Mouse (Mus musculus) intestine, postnatal 0 days (tissue): Measurements from ENCODE around the gene Klre1. TPM values are rescaled to one million over a fixed set of nuclear protein-coding genes. Genes with fewer than 3 reads are reported as not detected.

Source experiments
- polyA plus RNA-seq: library from polyadenylated mRNA; unstranded; fragments of >200 nt; fragmentation: Nextera tagmentation; extraction: Ambion mirVana; gene quantifications from 2 replicates; pipeline ENCODE4 v1.2.1, GENCODE M21; 2015

The Klre1 gene
- polyA plus RNA-seq, 1 experiment from 2014 or later, result not detected

Other genes starting within 250 kb of the Klre1 start
- gene 4922502D21Rik, start 246.1 kb upstream of the Klre1 start, polyA plus RNA-seq, result not detected in 2 replicates
- gene Clec12a, start 235.2 kb upstream of the Klre1 start, polyA plus RNA-seq, result 0.09 and 0.20 TPM in 2 replicates
- gene Clec12b, start 192.0 kb upstream of the Klre1 start, polyA plus RNA-seq, result 0.14 TPM in 2 replicates
- 0.27 and 0.29 TPM in 2 replicates for gene Clec1b, start 180.6 kb upstream of the Klre1 start, polyA plus RNA-seq
- 0.09 and 0.12 TPM in 2 replicates for gene Clec9a, start 169.0 kb upstream of the Klre1 start, polyA plus RNA-seq
- 1.8 and 2.7 TPM in 2 replicates for gene Clec1a, start 125.9 kb upstream of the Klre1 start, polyA plus RNA-seq
- 0.07 and 0.13 TPM in 2 replicates for gene Olr1, start 70.7 kb upstream of the Klre1 start, polyA plus RNA-seq
- gene Tmem52b, start 65.3 kb upstream of the Klre1 start, polyA plus RNA-seq, result 0.08 and 0.18 TPM in 2 replicates
- 30.7 and 31.8 TPM in 2 replicates for gene Gabarapl1, start 44.7 kb upstream of the Klre1 start, polyA plus RNA-seq
- 0.99 and 1.4 TPM in 2 replicates for gene Klrd1, start 13.9 kb downstream of the Klre1 start, polyA plus RNA-seq
- gene Klrk1, start 46.0 kb downstream of the Klre1 start, polyA plus RNA-seq, result 0.35 and 0.59 TPM in 2 replicates
- not detected in 2 replicates for gene Klrc3, start 65.4 kb downstream of the Klre1 start, polyA plus RNA-seq
- gene Klrc2, start 82.8 kb downstream of the Klre1 start, polyA plus RNA-seq, result 0.20 TPM in 1 of 2 replicates, not detected in the other
- 0.09 and 0.29 TPM in 2 replicates for gene Klrc1, start 101.1 kb downstream of the Klre1 start, polyA plus RNA-seq
- not detected in 2 replicates for gene Klri1, start 139.2 kb downstream of the Klre1 start, polyA plus RNA-seq
- 0.04 and 0.05 TPM in 2 replicates for gene Klri2, start 162.6 kb downstream of the Klre1 start, polyA plus RNA-seq
- not detected in 2 replicates for gene Gm156, start 206.4 kb downstream of the Klre1 start, polyA plus RNA-seq